Mouse (Mus musculus) liver, embryonic 13.5 days (tissue): ENCODE measurements around the gene Ncln. TPM values are rescaled to one million over a fixed set of nuclear protein-coding genes. Genes with fewer than 3 reads are reported as not detected.

Experiments
- ATAC-seq: fragments of 200-750 bp; cut with Nextera tagmentation; 2 replicates; pipeline ENCODE4 v1.8.0; 2017; ENCODE audit warnings: low read depth, mild to moderate bottlenecking, moderate number of reproducible peaks, moderate library complexity
- DNase-seq: peaks from one replicate; pipeline ENCODE4 v3.0.0; 2022
- H3K27ac ChIP-seq: fragments of 300-500 bp; sonication (generic); 2 replicates; pipeline ENCODE4 v1.5.1; 2015; ENCODE audit warnings: moderate library complexity, mild to moderate bottlenecking, inconsistent platforms
- H3K27me3 ChIP-seq: fragments of 300-500 bp; sonication (generic); 2 replicates; pipeline ENCODE4 v1.6.1; 2015; ENCODE audit warnings: mild to moderate bottlenecking, inconsistent platforms
- H3K36me3 ChIP-seq: fragments of 300-500 bp; sonication (generic); 2 replicates; pipeline ENCODE4 v1.6.1; 2015; ENCODE audit warnings: mild to moderate bottlenecking, inconsistent platforms
- H3K4me1 ChIP-seq: fragments of 300-500 bp; sonication (generic); replicated peaks from 2 replicates; pipeline ENCODE4 v1.6.1; 2015; ENCODE audit warnings: inconsistent platforms
- H3K4me2 ChIP-seq: fragments of 300-500 bp; sonication (generic); 2 replicates; pipeline ENCODE4 v1.6.1; 2015; ENCODE audit warnings: inconsistent platforms, mild to moderate bottlenecking, moderate library complexity
- H3K4me3 ChIP-seq: fragments of 300-500 bp; sonication (generic); replicated peaks from 2 replicates; pipeline ENCODE4 v1.5.1; 2015; ENCODE audit warnings: mild to moderate bottlenecking, inconsistent platforms
- H3K9ac ChIP-seq: fragments of 300-500 bp; sonication (generic); 2 replicates; pipeline ENCODE4 v1.6.1; 2015; ENCODE audit warnings: mild to moderate bottlenecking, inconsistent platforms
- H3K9me3 ChIP-seq: fragments of 300-500 bp; sonication (generic); replicated peaks from 2 replicates; pipeline ENCODE4 v1.6.1; 2016; ENCODE audit warnings: inconsistent platforms
- WGBS: fragments of 180-500 bp; shearing (Covaris S2); methylation state at CpG from one replicate; pipeline ENCODE4 v1.1.7; 2015; ENCODE audit not compliant: insufficient replicate concordance; 5-methylcytosine and 5-hydroxymethylcytosine counted together
- polyA plus RNA-seq: library from polyadenylated mRNA; unstranded; fragments of >200 nt; fragmentation: Nextera tagmentation; extraction: Ambion mirVana; gene quantifications from 2 replicates; pipeline ENCODE4 v1.2.1, GENCODE M21; 2015

The Ncln gene
- polyA plus RNA-seq, 1 experiment from 2014 or later: 41.5 TPM

GRCm38 (mm10) chr10:81460471-81460870, 35.7 kb downstream of the Ncln start:
- peaks cover 42% of the 10 kb centered on the region for H3K4me1 ChIP-seq
- no peak overlapping the region for H3K9ac ChIP-seq
- no peak for DNase-seq
- ATAC-seq: no peak
- no peak overlapping the region for H3K4me2 ChIP-seq
- no peaks in the 10 kb centered on the region for H3K36me3 ChIP-seq
- no peak overlapping the region for H3K4me3 ChIP-seq
- H3K27ac ChIP-seq: no peak overlapping the region
- WGBS: 18% methylated on average over 20 of the region's 20 CpGs
- no peaks in the 10 kb centered on the region for H3K9me3 ChIP-seq
- H3K27me3 ChIP-seq: peaks cover 100% of the 10 kb centered on the region

GRCm38 (mm10) chr10:81459399-81459798, 36.8 kb downstream of the Ncln start:
- DNase-seq (no peak), ATAC-seq (no peak)
- H3K4me3 ChIP-seq: no peak overlapping the region
- H3K36me3 ChIP-seq: no peaks in the 10 kb centered on the region
- peaks cover 100% of the 10 kb centered on the region for H3K27me3 ChIP-seq
- H3K9me3 ChIP-seq: no peaks in the 10 kb centered on the region
- H3K4me2 ChIP-seq: no peak overlapping the region
- H3K4me1 ChIP-seq: peaks cover 32% of the 10 kb centered on the region
- H3K27ac ChIP-seq: no peak overlapping the region
- 60% methylated on average over 21 of the region's 21 CpGs for WGBS
- H3K9ac ChIP-seq: no peak overlapping the region

GRCm38 (mm10) chr10:81458267-81458666, 37.9 kb downstream of the Ncln start:
- no peak for DNase-seq
- Histone ChIP-seq H3K36me3 (no peaks in the 10 kb centered on the region), H3K27me3 (peaks cover 100% of the 10 kb centered on the region), H3K9ac (no peak overlapping the region), H3K4me1 (peaks cover 21% of the 10 kb centered on the region), H3K9me3 (no peaks in the 10 kb centered on the region), H3K27ac (no peak overlapping the region), H3K4me3 (no peak overlapping the region), H3K4me2 (no peak overlapping the region)
- ATAC-seq: no peak
- 64% methylated on average over 6 of the region's 6 CpGs for WGBS

GRCm38 (mm10) chr10:81457624-81458023, 38.6 kb downstream of the Ncln start:
- ATAC-seq (no peak), DNase-seq (no peak)
- Histone ChIP-seq H3K27ac (no peak overlapping the region), H3K27me3 (peaks cover 100% of the 10 kb centered on the region), H3K36me3 (no peaks in the 10 kb centered on the region), H3K9me3 (no peaks in the 10 kb centered on the region), H3K4me3 (no peak overlapping the region), H3K4me2 (no peak overlapping the region), H3K9ac (no peak overlapping the region), H3K4me1 (peaks cover 21% of the 10 kb centered on the region)
- WGBS: 70% methylated on average over 8 of the region's 8 CpGs

- Histone ChIP-seq H3K9ac (no peak overlapping the region), H3K4me1 (peaks cover 16% of the 10 kb centered on the region), H3K27ac (no peak overlapping the region), H3K36me3 (no peaks in the 10 kb centered on the region), H3K27me3 (peaks cover 100% of the 10 kb centered on the region), H3K4me3 (no peak overlapping the region), H3K9me3 (no peaks in the 10 kb centered on the region), H3K4me2 (no peak overlapping the region)
- 19% methylated on average over 12 of the region's 12 CpGs for WGBS
- ATAC-seq (peak; percentile 57), DNase-seq (no peak)
These were observed 39.1 kb downstream of the Ncln start for GRCm38 (mm10) chr10:81456983-81457563.

- ATAC-seq: no peak
- 53% methylated on average over 28 of the region's 28 CpGs for WGBS
- peaks cover 13% of the 10 kb centered on the region for H3K4me1 ChIP-seq
These were observed 40.9 kb downstream of the Ncln start, which contains the start of gene Nfic for GRCm38 (mm10) chr10:81455181-81455895. TSS of gene Nfic (minus strand) at chr10:81455635.

GRCm38 (mm10) chr10:81454106-81454505, 42.1 kb downstream of the Ncln start:
- peaks cover 98% of the 10 kb centered on the region for H3K27me3 ChIP-seq
- no peaks in the 10 kb centered on the region for H3K36me3 ChIP-seq
- H3K27ac ChIP-seq: no peak overlapping the region
- H3K9me3 ChIP-seq: no peaks in the 10 kb centered on the region
- ATAC-seq (no peak), DNase-seq (no peak)
- no peak overlapping the region for H3K9ac ChIP-seq
- H3K4me1 ChIP-seq: peaks cover 13% of the 10 kb centered on the region
- WGBS: 37% methylated on average over 2 of the region's 2 CpGs
- H3K4me2 ChIP-seq: no peak overlapping the region
- no peak overlapping the region for H3K4me3 ChIP-seq

More at GRCm38 (mm10) chr10:81455181-81455895, 40.9 kb downstream of the Ncln start, which contains the start of gene Nfic:
- Histone ChIP-seq H3K27me3 (peaks cover 100% of the 10 kb centered on the region), H3K4me2 (no peak within 1 kb of the TSS), H3K27ac (no peak within 1 kb of the TSS), H3K4me3 (no peak within 1 kb of the TSS), H3K36me3 (no peaks in the 10 kb centered on the region), H3K9ac (no peak within 1 kb of the TSS), H3K9me3 (no peaks in the 10 kb centered on the region)
- DNase-seq: no peak

- WGBS: 3% methylated on average over 14 of the region's 14 CpGs
- H3K27me3 ChIP-seq: peaks cover 95% of the 10 kb centered on the region
- no peak for ATAC-seq
- H3K9me3 ChIP-seq: no peaks in the 10 kb centered on the region
- H3K36me3 ChIP-seq: no peaks in the 10 kb centered on the region
- H3K4me2 ChIP-seq: no peak overlapping the region
- DNase-seq: no peak
- H3K9ac ChIP-seq: no peak overlapping the region
- H3K27ac ChIP-seq: no peak overlapping the region
- H3K4me1 ChIP-seq: peaks cover 13% of the 10 kb centered on the region
- H3K4me3 ChIP-seq: no peak overlapping the region
These were observed 43.3 kb downstream of the Ncln start for GRCm38 (mm10) chr10:81452947-81453288.

- Histone ChIP-seq H3K36me3 (no peaks in the 10 kb centered on the region), H3K4me1 (peaks cover 10% of the 10 kb centered on the region), H3K4me2 (no peak overlapping the region), H3K9ac (no peak overlapping the region), H3K27me3 (peaks cover 90% of the 10 kb centered on the region), H3K9me3 (no peaks in the 10 kb centered on the region), H3K4me3 (no peak overlapping the region), H3K27ac (no peak overlapping the region)
- WGBS: 7% methylated on average over 36 of the region's 36 CpGs
- ATAC-seq (no peak), DNase-seq (no peak)
These were observed 43.8 kb downstream of the Ncln start for GRCm38 (mm10) chr10:81452237-81452946.

- no peaks in the 10 kb centered on the region for H3K9me3 ChIP-seq
- H3K4me3 ChIP-seq: no peak overlapping the region
- DNase-seq (no peak), ATAC-seq (no peak)
- H3K9ac ChIP-seq: no peak overlapping the region
- H3K4me2 ChIP-seq: no peak overlapping the region
- WGBS: 45% methylated on average over 6 of the region's 6 CpGs
- no peaks in the 10 kb centered on the region for H3K36me3 ChIP-seq
- no peaks in the 10 kb centered on the region for H3K4me1 ChIP-seq
- no peak overlapping the region for H3K27ac ChIP-seq
- H3K27me3 ChIP-seq: peaks cover 80% of the 10 kb centered on the region
These were observed 44.8 kb downstream of the Ncln start for GRCm38 (mm10) chr10:81451365-81451745.

GRCm38 (mm10) chr10:81450641-81451364, 45.4 kb downstream of the Ncln start:
- Histone ChIP-seq H3K4me3 (no peak overlapping the region), H3K4me1 (no peaks in the 10 kb centered on the region), H3K36me3 (no peaks in the 10 kb centered on the region), H3K9ac (no peak overlapping the region), H3K4me2 (no peak overlapping the region), H3K9me3 (no peaks in the 10 kb centered on the region), H3K27ac (no peak overlapping the region), H3K27me3 (peaks cover 74% of the 10 kb centered on the region)
- DNase-seq (no peak), ATAC-seq (no peak)
- WGBS: 44% methylated on average over 9 of the region's 9 CpGs
